Mouse (Mus musculus): ENCODE measurements around the gene Slc16a8. TPM values are rescaled to one million over a fixed set of nuclear protein-coding genes. Genes with fewer than 3 reads are reported as not detected.

The Slc16a8 gene
- polyA plus RNA-seq, 1 experiment: not detected

- Histone ChIP-seq H3K4me3 (ENCODE audit: insufficient read depth, low read depth, low read length) (peak overlapping the region; percentile 88), H3K4me1 (ENCODE audit: control insufficient read depth, insufficient read depth, low read length) (peaks cover 22% of the 10 kb centered on the region), H3K27ac (ENCODE audit: insufficient read depth, low read depth, low read length) (no peak overlapping the region)
- peak; percentile 38; the same call in 1 of the 2 replicates for TF ChIP-seq POLR2A (IDR thresholded peaks at IDR 0.05; ENCODE audit: insufficient read depth, low read depth, low read length)
- TF ChIP-seq CTCF (IDR thresholded peaks at IDR 0.05; ENCODE audit: insufficient read depth, low read depth, low read length): no peak
- WGBS: 2% methylated on average over 60 of the region's 62 CpGs
Observed at GRCm38 (mm10) chr15:79261095-79261725, 6.6 kb upstream of the Slc16a8 start.

GRCm38 (mm10) chr15:79258521-79258920 is 4.0 kb upstream of the Slc16a8 start:
- Histone ChIP-seq H3K4me3 (ENCODE audit: insufficient read depth, low read depth, low read length) (no peak overlapping the region), H3K4me1 (ENCODE audit: control insufficient read depth, insufficient read depth, low read length) (peaks cover 26% of the 10 kb centered on the region), H3K27ac (ENCODE audit: insufficient read depth, low read depth, low read length) (no peak overlapping the region)
- WGBS: 42% methylated on average over 17 of the region's 17 CpGs
- TF ChIP-seq CTCF (IDR thresholded peaks at IDR 0.05; ENCODE audit: insufficient read depth, low read depth, low read length): no peak
- no peak for TF ChIP-seq POLR2A (IDR thresholded peaks at IDR 0.05; ENCODE audit: insufficient read depth, low read depth, low read length)

GRCm38 (mm10) chr15:79252580-79252979 is 2.0 kb downstream of the Slc16a8 start:
- 38% methylated on average over 24 of the region's 24 CpGs for WGBS
- Histone ChIP-seq H3K27ac (ENCODE audit: insufficient read depth, low read depth, low read length) (no peak overlapping the region), H3K4me1 (ENCODE audit: control insufficient read depth, insufficient read depth, low read length) (peaks cover 26% of the 10 kb centered on the region), H3K4me3 (ENCODE audit: insufficient read depth, low read depth, low read length) (peak overlapping the region; percentile 44)
- TF ChIP-seq POLR2A (IDR thresholded peaks at IDR 0.05; ENCODE audit: insufficient read depth, low read depth, low read length) (no peak), CTCF (IDR thresholded peaks at IDR 0.05; ENCODE audit: insufficient read depth, low read depth, low read length) (peak; percentile 6; the same call in 1 of the 2 replicates)

- Histone ChIP-seq H3K27ac (ENCODE audit: insufficient read depth, low read depth, low read length) (no peak overlapping the region), H3K4me3 (ENCODE audit: insufficient read depth, low read depth, low read length) (peak overlapping the region; percentile 44)
- peak; percentile 6; the same call in 1 of the 2 replicates for TF ChIP-seq CTCF (IDR thresholded peaks at IDR 0.05; ENCODE audit: insufficient read depth, low read depth, low read length)
- peak; percentile 34; the same call in 1 of the 2 replicates for TF ChIP-seq POLR2A (IDR thresholded peaks at IDR 0.05; ENCODE audit: insufficient read depth, low read depth, low read length)
Observed at GRCm38 (mm10) chr15:79251781-79252491, 2.6 kb downstream of the Slc16a8 start.

GRCm38 (mm10) chr15:79251168-79251567 is 3.4 kb downstream of the Slc16a8 start:
- no peak overlapping the region for H3K4me3 ChIP-seq (ENCODE audit: insufficient read depth, low read depth, low read length)
- 57% methylated on average over 7 of the region's 7 CpGs for WGBS

More at GRCm38 (mm10) chr15:79251781-79252491, 2.6 kb downstream of the Slc16a8 start:
- 3% methylated on average over 61 of the region's 61 CpGs for WGBS
- peaks cover 26% of the 10 kb centered on the region for H3K4me1 ChIP-seq (ENCODE audit: control insufficient read depth, insufficient read depth, low read length)

GRCm38 (mm10) chr15:79250236-79250635 is 4.3 kb downstream of the Slc16a8 start:
- no peak overlapping the region for H3K4me3 ChIP-seq (ENCODE audit: insufficient read depth, low read depth, low read length)
- 86% methylated on average over 2 of the region's 2 CpGs for WGBS
- H3K4me1 ChIP-seq (ENCODE audit: control insufficient read depth, insufficient read depth, low read length): peaks cover 35% of the 10 kb centered on the region
- no peak overlapping the region for H3K27ac ChIP-seq (ENCODE audit: insufficient read depth, low read depth, low read length)
- TF ChIP-seq POLR2A (IDR thresholded peaks at IDR 0.05; ENCODE audit: insufficient read depth, low read depth, low read length) (no peak), CTCF (IDR thresholded peaks at IDR 0.05; ENCODE audit: insufficient read depth, low read depth, low read length) (no peak)

More at GRCm38 (mm10) chr15:79251168-79251567, 3.4 kb downstream of the Slc16a8 start:
- no peak overlapping the region for H3K27ac ChIP-seq (ENCODE audit: insufficient read depth, low read depth, low read length)
- TF ChIP-seq POLR2A (IDR thresholded peaks at IDR 0.05; ENCODE audit: insufficient read depth, low read depth, low read length) (no peak), CTCF (IDR thresholded peaks at IDR 0.05; ENCODE audit: insufficient read depth, low read depth, low read length) (no peak)
- peaks cover 26% of the 10 kb centered on the region for H3K4me1 ChIP-seq (ENCODE audit: control insufficient read depth, insufficient read depth, low read length)

GRCm38 (mm10) chr15:79245321-79245720 is 9.2 kb downstream of the Slc16a8 start:
- Histone ChIP-seq H3K4me3 (ENCODE audit: insufficient read depth, low read depth, low read length) (no peak overlapping the region), H3K4me1 (ENCODE audit: control insufficient read depth, insufficient read depth, low read length) (peaks cover 37% of the 10 kb centered on the region), H3K27ac (ENCODE audit: insufficient read depth, low read depth, low read length) (peak overlapping the region; percentile 84; the same call in 1 of the 2 replicates)
- 91% methylated on average over 3 of the region's 3 CpGs for WGBS
- TF ChIP-seq CTCF (IDR thresholded peaks at IDR 0.05; ENCODE audit: insufficient read depth, low read depth, low read length) (no peak), POLR2A (IDR thresholded peaks at IDR 0.05; ENCODE audit: insufficient read depth, low read depth, low read length) (no peak)

GRCm38 (mm10) chr15:79244071-79244893 is 10.3 kb downstream of the Slc16a8 start:
- 44% methylated on average over 7 of the region's 7 CpGs for WGBS
- Histone ChIP-seq H3K4me1 (ENCODE audit: control insufficient read depth, insufficient read depth, low read length) (peaks cover 37% of the 10 kb centered on the region), H3K27ac (ENCODE audit: insufficient read depth, low read depth, low read length) (peak overlapping the region; percentile 84), H3K4me3 (ENCODE audit: insufficient read depth, low read depth, low read length) (no peak overlapping the region)
- TF ChIP-seq CTCF (IDR thresholded peaks at IDR 0.05; ENCODE audit: insufficient read depth, low read depth, low read length) (no peak), POLR2A (IDR thresholded peaks at IDR 0.05; ENCODE audit: insufficient read depth, low read depth, low read length) (no peak)

Measured in olfactory bulb, adult 2 months (tissue).